Mouse (Mus musculus) cerebellum, adult 2 months (tissue): ENCODE results near the gene Stc2.

Experiments
- CTCF ChIP-seq: fragments of 200-500 bp; IDR thresholded peaks from 2 replicates; pipeline ENCODE4 v1.5.1; 2011; ENCODE audit warnings: low read depth, mild to moderate bottlenecking, control low read depth, low read length, moderate library complexity, borderline replicate concordance; ENCODE audit not compliant: insufficient read depth
- POLR2A ChIP-seq: fragments of 200-500 bp; IDR thresholded peaks from 2 replicates; pipeline ENCODE4 v1.6.1; 2011; ENCODE audit warnings: low read length, control low read depth, borderline replicate concordance; ENCODE audit not compliant: insufficient read depth

DNA sequence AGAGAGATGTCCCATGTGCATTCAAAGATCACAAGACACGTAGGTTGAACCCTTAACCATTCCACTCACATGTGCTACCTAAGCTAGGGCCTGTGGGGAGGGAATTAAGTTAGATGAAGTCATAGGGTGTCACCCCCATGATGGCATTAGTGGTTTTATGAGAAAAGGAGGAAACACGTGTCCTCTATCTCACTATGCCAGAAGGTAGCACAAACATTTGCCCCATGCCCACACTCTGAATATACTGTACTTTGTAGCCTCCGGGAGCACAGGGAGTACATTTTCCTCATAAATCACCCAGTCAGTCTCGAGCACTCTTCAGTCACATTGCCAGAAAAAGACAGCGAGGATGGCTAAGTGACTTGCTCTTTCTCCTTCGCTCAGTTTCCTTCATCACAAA lies 24.2 kb upstream of the Stc2 start:
- TF ChIP-seq CTCF (no peak), POLR2A (no peak)
